Mouse (Mus musculus) brain, embryonic 14.5 days (tissue): Measurements from ENCODE around the gene Lrfn4.

ENCODE experiments used
- CTCF ChIP-seq: fragments of 200-500 bp; IDR thresholded peaks from 2 replicates; pipeline ENCODE4 v1.5.1; 2012; ENCODE audit warnings: inconsistent platforms, mild to moderate bottlenecking, moderate library complexity, borderline replicate concordance; ENCODE audit not compliant: insufficient read depth, insufficient read length; ENCODE audit errors: extremely low read depth
- POLR2A ChIP-seq: fragments of 200-500 bp; IDR thresholded peaks from 2 replicates; pipeline ENCODE4 v1.6.1; 2012; ENCODE audit warnings: mild to moderate bottlenecking, inconsistent platforms, borderline replicate concordance; ENCODE audit not compliant: poor library complexity, insufficient read depth, insufficient read length, severe bottlenecking; ENCODE audit errors: extremely low read depth

DNA sequence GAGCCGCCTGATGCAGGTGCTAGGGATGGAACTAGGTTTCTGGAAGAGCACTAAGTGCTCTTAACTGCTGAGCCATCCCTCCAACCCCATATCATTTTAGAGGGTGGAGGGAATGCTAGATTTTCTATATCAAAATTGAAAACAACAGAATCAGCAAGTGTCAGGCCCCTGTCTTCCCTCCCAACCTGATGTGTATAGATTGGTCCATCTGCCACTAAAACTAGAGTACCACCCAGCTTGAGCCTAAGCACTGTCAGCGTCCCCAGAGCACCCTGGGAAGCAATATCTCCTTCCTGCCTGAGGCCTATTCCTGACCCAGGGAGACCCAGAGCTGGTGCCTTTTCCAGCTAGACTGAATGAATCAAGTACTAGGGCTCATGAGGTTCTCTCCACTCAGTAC lies 48.6 kb downstream of the Lrfn4 start:
- TF ChIP-seq CTCF (no peak), POLR2A (no peak)
